Mouse (Mus musculus) stomach, postnatal 0 days (tissue): ENCODE results near the gene Prkd2. TPM values are rescaled to one million over a fixed set of nuclear protein-coding genes. Genes with fewer than 3 reads are reported as not detected.

Source experiments
- ATAC-seq: fragments of 200-750 bp; cut with Nextera tagmentation; 2 replicates; pipeline ENCODE4 v1.8.0; 2017; ENCODE audit not compliant: low FRiP score, low TSS enrichment
- DNase-seq: peaks from one replicate; pipeline ENCODE4 v3.0.0-alpha.2; 2016; ENCODE audit warnings: low spot score
- H3K27ac ChIP-seq: fragments of 300-500 bp; sonication (generic); replicated peaks from 2 replicates; pipeline ENCODE4 v1.5.1; 2014; ENCODE audit warnings: mild to moderate bottlenecking, control low read depth
- H3K27me3 ChIP-seq: fragments of 300-500 bp; sonication (generic); 2 replicates; pipeline ENCODE4 v1.6.1; 2014; ENCODE audit warnings: low read length; ENCODE audit not compliant: control insufficient read depth, insufficient read depth
- H3K36me3 ChIP-seq: fragments of 300-500 bp; sonication (generic); 2 replicates; pipeline ENCODE4 v1.6.1; 2014; ENCODE audit warnings: low read length, mixed read lengths; ENCODE audit not compliant: control insufficient read depth, insufficient read depth
- H3K4me1 ChIP-seq: fragments of 300-500 bp; sonication (generic); replicated peaks from 2 replicates; pipeline ENCODE4 v1.6.1; 2014; ENCODE audit warnings: antibody characterized with exemption; ENCODE audit not compliant: control insufficient read depth, insufficient read depth
- H3K4me2 ChIP-seq: fragments of 300-500 bp; sonication (generic); replicated peaks from 2 replicates; pipeline ENCODE4 v1.6.1; 2014; ENCODE audit warnings: low read depth, mild to moderate bottlenecking, control low read depth, moderate library complexity
- H3K4me3 ChIP-seq: fragments of 300-500 bp; sonication (generic); 2 replicates; pipeline ENCODE4 v1.5.1; 2014; ENCODE audit warnings: low read depth, low read length, control low read depth
- H3K9ac ChIP-seq: fragments of 300-500 bp; sonication (generic); 2 replicates; pipeline ENCODE4 v1.6.1; 2014; ENCODE audit warnings: mild to moderate bottlenecking, low read length, control low read depth, mixed read lengths
- H3K9me3 ChIP-seq: fragments of 300-500 bp; sonication (generic); 2 replicates; pipeline ENCODE4 v1.6.1; 2016; ENCODE audit warnings: low read length; ENCODE audit not compliant: control insufficient read depth
- CTCF ChIP-seq: IDR thresholded peaks from 2 replicates; pipeline ENCODE4 v1.5.1; 2016; ENCODE audit warnings: antibody characterized with exemption, low read depth, mild to moderate bottlenecking, moderate library complexity
- EP300 ChIP-seq: optimal IDR thresholded peaks from 2 replicates; pipeline ENCODE3; 2016; ENCODE audit warnings: antibody characterized with exemption
- WGBS: fragments of 180-500 bp; shearing (Covaris S2); extraction: QIAGEN DNeasy Blood & Tissue Kit; methylation state at CpG from one replicate; pipeline ENCODE4 v1.1.7; 2014; 5-methylcytosine and 5-hydroxymethylcytosine counted together
- polyA plus RNA-seq: library from polyadenylated mRNA; unstranded; fragments of >200 nt; fragmentation: Nextera tagmentation; extraction: Ambion mirVana; gene quantifications from 2 replicates; pipeline ENCODE4 v1.2.1, GENCODE M21; 2015

Gene Prkd2
- polyA plus RNA-seq, 1 experiment from 2014 or later, result 7.5 TPM

GRCm38 (mm10) chr7:16858336-16858735 is 15.6 kb downstream of the Prkd2 start:
- Histone ChIP-seq H3K27ac (no peak overlapping the region), H3K9ac (no peak overlapping the region), H3K4me3 (no peak overlapping the region), H3K4me2 (no peak overlapping the region), H3K9me3 (no peaks in the 10 kb centered on the region), H3K4me1 (no peaks in the 10 kb centered on the region), H3K27me3 (no peaks in the 10 kb centered on the region), H3K36me3 (peaks cover 22% of the 10 kb centered on the region)
- DNase-seq, result peak; percentile 66
- WGBS, result 27% methylated on average over 17 of the region's 17 CpGs
- 0 out of 2 replicates have a peak, but pooled peaks have one; percentile 36 for ATAC-seq
- peak; percentile 79 for TF ChIP-seq CTCF
- TF ChIP-seq EP300, result no peak

- H3K27me3 ChIP-seq, result no peaks in the 10 kb centered on the region
- no peak overlapping the region for H3K27ac ChIP-seq
- WGBS, result 39% methylated on average over 5 of the region's 5 CpGs
- H3K4me1 ChIP-seq, result no peaks in the 10 kb centered on the region
- peak; percentile 85 for TF ChIP-seq CTCF
- no peak for TF ChIP-seq EP300
- H3K4me3 ChIP-seq, result no peak overlapping the region
- no peaks in the 10 kb centered on the region for H3K9me3 ChIP-seq
- ATAC-seq (no peak), DNase-seq (peak; percentile 62)
- H3K9ac ChIP-seq, result no peak overlapping the region
- peaks cover 26% of the 10 kb centered on the region for H3K36me3 ChIP-seq
- H3K4me2 ChIP-seq, result no peak overlapping the region
These were observed 17.4 kb downstream of the Prkd2 start for GRCm38 (mm10) chr7:16859902-16860651.

GRCm38 (mm10) chr7:16867488-16867887 is 24.8 kb downstream of the Prkd2 start:
- no peaks in the 10 kb centered on the region for H3K4me1 ChIP-seq
- H3K9ac ChIP-seq, result no peak overlapping the region
- no peak overlapping the region for H3K27ac ChIP-seq
- peaks cover 23% of the 10 kb centered on the region for H3K36me3 ChIP-seq
- 60% methylated on average over 3 of the region's 3 CpGs for WGBS
- no peak for DNase-seq
- H3K4me3 ChIP-seq, result no peak overlapping the region
- no peak overlapping the region for H3K4me2 ChIP-seq
- no peak for ATAC-seq
- no peaks in the 10 kb centered on the region for H3K27me3 ChIP-seq
- H3K9me3 ChIP-seq, result no peaks in the 10 kb centered on the region
- no peak for TF ChIP-seq CTCF
- no peak for TF ChIP-seq EP300

GRCm38 (mm10) chr7:16869497-16869896 is 26.8 kb downstream of the Prkd2 start:
- DNase-seq, result peak; percentile 45
- Histone ChIP-seq H3K9ac (no peak overlapping the region; the same call in 1 of the 2 replicates), H3K9me3 (no peaks in the 10 kb centered on the region), H3K27me3 (no peaks in the 10 kb centered on the region), H3K4me3 (no peak overlapping the region), H3K4me1 (no peaks in the 10 kb centered on the region), H3K27ac (no peak overlapping the region), H3K4me2 (no peak overlapping the region; the same call in 1 of the 2 replicates), H3K36me3 (peaks cover 21% of the 10 kb centered on the region)
- peak; percentile 88 for ATAC-seq
- 41% methylated on average over 16 of the region's 16 CpGs for WGBS
- TF ChIP-seq CTCF, result no peak
- TF ChIP-seq EP300, result no peak

GRCm38 (mm10) chr7:16871600-16871999 is 28.9 kb downstream of the Prkd2 start:
- Histone ChIP-seq H3K4me1 (no peaks in the 10 kb centered on the region), H3K4me2 (no peak overlapping the region), H3K27me3 (no peaks in the 10 kb centered on the region), H3K36me3 (peaks cover 10% of the 10 kb centered on the region; the same call in 1 of the 2 replicates), H3K9me3 (no peaks in the 10 kb centered on the region), H3K4me3 (no peak overlapping the region), H3K9ac (no peak overlapping the region), H3K27ac (no peak overlapping the region)
- WGBS, result 81% methylated on average over 10 of the region's 10 CpGs
- no peak for TF ChIP-seq EP300
- no peak for TF ChIP-seq CTCF
- ATAC-seq (no peak), DNase-seq (no peak)

- Histone ChIP-seq H3K27me3 (no peaks in the 10 kb centered on the region), H3K36me3 (peaks cover 10% of the 10 kb centered on the region; the same call in 1 of the 2 replicates), H3K4me2 (no peak overlapping the region), H3K27ac (no peak overlapping the region), H3K4me1 (no peaks in the 10 kb centered on the region), H3K4me3 (no peak overlapping the region), H3K9ac (no peak overlapping the region), H3K9me3 (no peaks in the 10 kb centered on the region)
- DNase-seq (no peak), ATAC-seq (no peak)
- WGBS, result 95% methylated on average over 9 of the region's 9 CpGs
- TF ChIP-seq EP300 (no peak), CTCF (no peak)
These were observed 29.8 kb downstream of the Prkd2 start for GRCm38 (mm10) chr7:16872478-16872877.
